Mouse (Mus musculus): ENCODE data around the gene Cst9.

Cst9 gene

GRCm38 (mm10) chr2:148834912-148835311 is at the start of gene Cst9:
Gene Cst9, plus strand, starts transcription at chr2:148835147.
- DNase-seq (ENCODE audit: low spot score in 2 of 2), result no peak

GRCm38 (mm10) chr2:148789142-148789541 is 45.8 kb upstream of the Cst9 start, which contains the start of gene Cst12:
Gene Cst12, plus strand, starts transcription at chr2:148789361.
- peak in 1 of 2 experiments; percentile 22 for DNase-seq (ENCODE audit: low spot score in 2 of 2)

DNA sequence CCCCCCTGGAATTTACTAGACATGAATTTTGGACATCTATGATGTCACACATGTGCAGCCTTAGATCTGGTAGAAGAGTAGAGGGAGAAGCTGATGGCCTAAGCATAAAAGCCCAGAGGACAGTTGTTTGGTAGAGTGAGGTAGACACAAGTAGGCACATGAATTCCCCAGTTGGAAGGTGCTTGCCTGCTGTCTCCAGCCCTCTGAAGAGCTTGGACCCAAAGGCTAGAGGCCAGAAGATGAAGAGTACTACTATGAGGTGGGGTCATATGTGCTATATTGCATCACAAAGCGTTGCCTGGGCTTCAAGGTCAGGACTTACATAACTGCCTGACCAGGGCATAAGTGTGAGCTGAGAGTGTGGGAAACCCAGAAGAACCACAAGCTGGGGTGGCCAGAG is 36.5 kb upstream of the Cst9 start, which contains the start of gene Cst8:
Cst8 (plus strand) TSS at position 301 of the 400 bp plus-strand sequence.
- no peak for DNase-seq (ENCODE audit: low spot score in 2 of 2)

GRCm38 (mm10) chr2:148801491-148801921 is 33.4 kb upstream of the Cst9 start:
- no peak for DNase-seq (ENCODE audit: low spot score in 2 of 2)

- no peak for DNase-seq (ENCODE audit: low spot score in 2 of 2)
Measured at GRCm38 (mm10) chr2:148806696-148807095, 28.3 kb upstream of the Cst9 start.

GRCm38 (mm10) chr2:148819909-148820308 is 15.0 kb upstream of the Cst9 start, which contains the start of gene Cst13:
Gene Cst13, plus strand, starts transcription at chr2:148820081.
- DNase-seq (ENCODE audit: low spot score in 2 of 2), result no peak

DNA sequence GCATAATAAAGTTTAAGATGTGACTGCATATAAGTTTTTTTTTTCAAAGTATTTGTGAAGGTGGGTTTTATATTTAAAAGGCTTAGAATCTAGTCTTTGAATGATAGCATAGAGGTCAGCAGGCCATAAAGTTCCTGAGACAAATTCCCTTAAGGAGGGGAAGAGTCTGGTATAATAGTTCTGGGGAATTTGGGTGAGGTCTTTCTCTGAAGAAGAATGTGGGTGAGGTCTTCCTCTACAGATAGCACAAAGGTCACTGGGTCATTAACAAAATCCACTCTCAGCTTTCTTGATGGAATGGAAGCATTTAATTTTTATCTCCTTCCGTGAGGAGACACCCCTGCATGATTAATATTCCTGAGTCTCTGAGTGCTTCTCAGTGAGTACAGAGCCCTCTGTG is 9.0 kb upstream of the Cst9 start:
- DNase-seq (ENCODE audit: low spot score in 2 of 2), result no peak

GRCm38 (mm10) chr2:148838075-148838777 is 3.3 kb downstream of the Cst9 start:
- DNase-seq (ENCODE audit: low spot score in 2 of 2), result no peak

- no peak for DNase-seq (ENCODE audit: low spot score in 2 of 2)
Measured at GRCm38 (mm10) chr2:148839224-148839623, 4.3 kb downstream of the Cst9 start.

DNA sequence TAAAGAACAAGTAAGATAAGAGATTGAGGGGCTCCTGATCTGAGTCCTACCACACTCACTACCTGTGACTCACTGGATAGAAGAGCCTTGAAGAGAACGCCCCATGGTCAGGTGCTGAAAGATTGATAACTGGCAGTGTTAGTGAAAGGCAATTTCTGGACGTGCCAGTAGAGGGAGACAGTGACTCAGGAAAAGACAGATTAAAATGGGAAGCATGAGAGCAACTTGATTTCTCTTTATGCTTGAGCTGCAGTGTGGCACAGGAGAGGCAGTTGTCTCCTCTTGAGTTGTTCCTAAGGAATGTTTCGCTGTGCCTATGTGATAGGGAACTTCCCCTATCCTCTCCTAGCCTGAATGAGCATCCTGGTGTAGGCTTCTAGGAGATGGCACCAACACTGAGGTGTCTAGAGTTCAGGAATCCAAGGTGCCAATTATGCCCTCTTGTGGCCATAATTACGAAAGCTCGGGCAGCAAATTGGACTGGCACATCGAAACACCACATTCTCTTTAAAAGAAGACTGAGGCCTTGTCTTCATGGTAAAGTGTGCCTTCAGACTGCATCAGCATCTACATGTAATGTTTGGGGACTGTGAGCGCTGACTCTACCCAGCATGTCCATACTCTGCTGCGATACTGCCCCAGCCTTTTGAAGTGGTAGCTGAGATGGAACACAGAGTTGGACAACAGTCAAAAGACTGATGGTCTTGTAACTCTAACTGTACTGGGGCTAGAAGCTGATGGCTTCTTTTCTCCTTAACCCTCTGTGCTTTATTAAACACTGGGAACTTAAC is 16.4 kb downstream of the Cst9 start:
- peak; percentile 83 to 87 for DNase-seq (ENCODE audit: low spot score in 2 of 2)

GRCm38 (mm10) chr2:148856630-148857400 is 21.9 kb downstream of the Cst9 start:
- DNase-seq (ENCODE audit: low spot score in 2 of 2), result no peak

- DNase-seq (ENCODE audit: low spot score in 2 of 2), result no peak
Measured at GRCm38 (mm10) chr2:148857506-148857905, 22.6 kb downstream of the Cst9 start.

- no peak for DNase-seq (ENCODE audit: low spot score in 2 of 2)
Measured at GRCm38 (mm10) chr2:148860993-148861392, 26.0 kb downstream of the Cst9 start.

DNA sequence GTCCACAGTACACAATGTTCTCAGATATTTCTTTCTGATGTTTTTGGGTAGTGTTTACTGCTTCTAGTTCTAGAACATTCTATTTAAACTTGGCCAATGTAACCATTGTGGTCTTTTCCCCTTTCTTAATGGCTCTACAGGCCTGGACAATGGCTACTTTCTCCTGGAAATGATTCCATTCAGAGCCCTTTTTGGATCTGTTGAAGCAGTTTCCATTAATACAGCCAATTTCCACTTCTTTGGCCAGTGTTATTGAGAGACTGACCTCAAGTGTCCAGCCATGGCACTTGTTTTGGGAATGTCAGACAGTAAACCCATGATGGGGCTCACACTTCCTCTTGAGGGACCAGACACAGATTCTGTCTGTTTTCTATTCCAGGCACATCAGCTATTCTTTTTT is 26.7 kb downstream of the Cst9 start:
- no peak for DNase-seq (ENCODE audit: low spot score in 2 of 2)

- DNase-seq (ENCODE audit: low spot score in 2 of 2), result no peak
Measured at GRCm38 (mm10) chr2:148864966-148865365, 30.0 kb downstream of the Cst9 start, which contains the start of gene 9230104L09Rik. Gene 9230104L09Rik, minus strand, starts transcription at chr2:148865038.

GRCm38 (mm10) chr2:148868959-148869358 is 34.0 kb downstream of the Cst9 start:
- no peak for DNase-seq (ENCODE audit: low spot score in 2 of 2)

GRCm38 (mm10) chr2:148870526-148870925 is 35.6 kb downstream of the Cst9 start:
- no peak for DNase-seq (ENCODE audit: low spot score in 2 of 2)

- no peak for DNase-seq (ENCODE audit: low spot score in 2 of 2)
Measured at GRCm38 (mm10) chr2:148872860-148873259, 37.9 kb downstream of the Cst9 start.

DNA sequence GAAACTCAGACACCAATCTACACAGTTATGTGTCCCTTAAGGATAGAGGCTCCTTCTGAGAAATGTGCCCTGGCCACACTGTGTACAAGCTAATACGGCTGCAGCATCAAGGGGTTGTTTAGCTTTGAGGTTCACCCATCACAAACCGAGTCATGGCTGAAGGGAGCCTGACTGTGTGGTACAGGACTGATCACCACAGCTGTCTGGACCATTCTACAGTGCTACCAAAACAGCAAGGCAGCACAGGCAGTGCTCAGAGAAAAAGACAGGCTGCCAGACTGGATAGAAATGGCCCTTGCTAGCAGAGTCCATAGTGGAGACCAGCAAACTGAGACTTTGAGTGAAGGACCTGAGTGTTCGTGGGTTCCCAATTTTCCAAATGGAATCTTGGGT is 39.3 kb downstream of the Cst9 start:
- no peak for DNase-seq (ENCODE audit: low spot score in 2 of 2)

- peak in 1 of 2 experiments; percentile 51 for DNase-seq (ENCODE audit: low spot score in 2 of 2)
Measured at GRCm38 (mm10) chr2:148874617-148875334, 39.8 kb downstream of the Cst9 start.

DNA sequence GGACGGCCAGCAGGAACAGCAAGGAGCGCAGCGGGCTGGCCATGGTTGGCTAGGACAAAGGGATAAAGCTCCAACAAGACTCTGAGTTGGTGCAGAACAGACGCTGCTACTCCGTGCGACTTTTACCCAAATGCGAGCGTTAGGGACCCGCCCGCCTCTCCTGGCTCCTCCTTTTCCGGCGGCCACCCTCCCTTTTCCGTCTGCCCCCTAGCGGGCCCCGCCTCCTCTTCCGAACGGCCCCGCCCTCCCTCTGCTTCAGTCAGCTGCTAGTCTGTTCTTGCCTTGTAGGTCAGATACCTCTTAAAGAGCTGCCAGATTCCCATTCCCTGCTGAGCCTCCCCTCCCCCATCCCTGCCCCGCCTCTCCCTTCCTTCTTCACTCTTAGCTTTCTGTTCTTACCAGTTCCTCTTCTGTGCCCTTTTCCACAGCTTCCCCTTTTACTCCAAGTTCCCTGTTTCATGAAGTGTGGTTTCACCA is 40.4 kb downstream of the Cst9 start, which contains the start of gene Cst3:
Cst3 (minus strand) TSS at position 358 of the 477 bp plus-strand sequence.
- DNase-seq (ENCODE audit: low spot score in 2 of 2), result peak; percentile 95 to 96

Data from right cerebral cortex, postnatal 10 days (tissue).